Mouse (Mus musculus): ENCODE measurements around the gene Gm10354.
"Not testable (repeated sequence)": the region's sequence is repeated elsewhere in the genome, so short reads cannot be mapped to it uniquely, and the experiment has no call there.

The Gm10354 gene

DNA sequence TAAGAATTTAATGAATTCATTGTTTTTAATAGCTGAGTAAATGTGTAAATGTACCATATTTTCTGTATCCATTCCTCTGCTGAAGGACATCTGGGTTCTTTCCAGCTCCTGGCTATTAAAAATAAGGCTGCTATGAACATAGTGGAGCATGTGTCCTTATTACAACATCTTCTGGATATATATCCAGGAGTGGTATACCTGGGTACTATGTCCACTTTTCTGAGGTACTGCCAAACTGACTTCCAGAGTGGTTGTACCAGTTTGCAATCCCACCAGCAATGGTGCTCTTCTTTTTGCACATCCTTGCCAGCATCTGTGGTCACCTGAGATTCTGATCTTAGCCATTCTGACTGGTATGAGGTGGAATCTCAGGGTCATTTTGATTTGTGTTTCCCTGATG, 25.1 kb downstream of the Gm10354 start:
- DNase-seq: not testable (repeated sequence)

DNA sequence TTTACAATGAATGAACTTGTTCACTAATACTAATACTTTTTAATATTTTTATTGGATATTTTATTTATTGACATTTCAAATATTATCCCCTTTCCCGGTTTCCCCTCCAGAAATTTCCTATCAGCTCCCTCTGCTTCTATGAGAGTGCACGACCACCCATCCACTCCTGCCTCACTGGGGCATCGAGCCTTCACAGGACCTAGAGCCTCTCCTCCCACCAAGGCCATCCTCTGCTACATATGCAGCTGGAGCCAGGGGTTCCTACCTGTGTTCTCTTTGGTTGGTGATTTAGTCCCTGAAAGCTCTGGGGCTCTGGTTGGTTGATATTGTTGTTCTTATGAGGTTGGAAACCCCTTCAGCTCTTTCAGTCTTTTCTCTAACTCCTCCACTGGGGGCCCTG, 26.0 kb downstream of the Gm10354 start:
- DNase-seq: not testable (repeated sequence)

DNA sequence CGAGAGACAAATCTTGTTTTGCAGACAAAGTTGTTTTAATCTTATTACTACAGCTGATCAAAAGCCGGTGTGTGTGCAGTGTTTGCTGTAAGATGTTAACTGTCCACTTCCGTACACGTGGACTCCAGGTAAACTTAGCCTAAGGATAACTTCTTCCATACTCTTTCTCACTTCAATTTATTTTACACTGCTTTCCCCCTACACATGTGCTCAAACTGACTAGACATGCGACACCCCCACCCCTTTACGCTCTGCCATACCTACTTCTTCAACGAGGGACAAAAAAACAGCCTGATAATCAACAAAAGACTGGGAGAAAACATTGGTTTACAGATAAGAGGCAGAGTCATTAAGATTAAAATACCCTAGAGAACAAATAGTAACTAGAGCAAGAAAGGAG, 26.9 kb downstream of the Gm10354 start:
- DNase-seq: not testable (repeated sequence)

DNA sequence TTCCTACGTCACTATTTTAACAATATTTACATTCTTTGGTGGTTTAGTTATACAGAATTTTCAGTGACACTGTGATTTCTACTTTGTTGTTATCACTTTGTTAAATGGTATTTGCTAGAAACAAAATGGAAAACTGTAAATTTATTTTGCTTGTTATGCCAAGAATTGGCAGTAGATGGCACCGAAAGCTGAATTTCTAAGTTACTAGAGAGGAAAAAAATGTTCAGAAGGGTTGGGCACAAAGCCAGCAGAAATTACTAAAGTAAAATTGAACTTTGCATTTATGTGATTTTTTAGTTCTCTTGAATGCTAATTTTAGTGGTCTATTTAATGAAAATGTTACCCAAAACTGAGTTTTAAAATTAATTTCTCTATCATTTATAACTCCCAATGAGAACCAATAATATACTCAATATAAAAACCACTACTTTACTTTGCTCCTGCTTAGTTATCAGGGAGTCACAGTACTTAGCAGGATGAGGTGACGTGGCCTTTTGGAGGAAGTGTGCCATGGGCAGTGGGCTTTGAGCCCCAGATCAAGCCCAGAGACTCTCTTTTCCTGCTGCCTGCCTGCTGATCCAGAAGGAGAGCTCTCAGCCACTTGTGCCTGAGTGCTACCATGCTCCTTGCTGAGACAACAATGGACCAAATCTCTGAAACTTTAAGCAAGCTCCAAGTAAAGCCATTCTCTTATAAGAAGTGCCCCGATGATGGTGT, 31.1 kb downstream of the Gm10354 start:
- not testable (repeated sequence) for DNase-seq

DNA sequence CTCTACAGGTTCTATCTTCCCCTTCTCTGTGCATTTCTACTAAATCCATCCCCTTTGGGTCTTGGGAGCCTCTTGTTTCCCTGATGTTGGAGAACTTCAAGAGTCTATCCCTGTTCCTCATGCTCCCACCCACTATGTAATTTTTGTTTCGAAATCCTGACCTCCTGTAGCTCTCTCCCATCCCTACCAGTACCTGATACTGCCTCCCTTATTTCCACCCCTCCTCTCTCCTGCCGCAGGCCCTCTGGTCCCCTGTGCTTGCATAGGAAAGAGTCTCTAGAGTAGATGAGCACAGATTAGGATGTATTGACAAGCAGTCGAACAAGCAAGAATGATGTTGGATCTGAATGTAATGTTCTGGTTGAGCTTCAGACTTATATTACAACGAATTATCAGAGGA, 33.2 kb downstream of the Gm10354 start:
- DNase-seq: not testable (repeated sequence)

DNA sequence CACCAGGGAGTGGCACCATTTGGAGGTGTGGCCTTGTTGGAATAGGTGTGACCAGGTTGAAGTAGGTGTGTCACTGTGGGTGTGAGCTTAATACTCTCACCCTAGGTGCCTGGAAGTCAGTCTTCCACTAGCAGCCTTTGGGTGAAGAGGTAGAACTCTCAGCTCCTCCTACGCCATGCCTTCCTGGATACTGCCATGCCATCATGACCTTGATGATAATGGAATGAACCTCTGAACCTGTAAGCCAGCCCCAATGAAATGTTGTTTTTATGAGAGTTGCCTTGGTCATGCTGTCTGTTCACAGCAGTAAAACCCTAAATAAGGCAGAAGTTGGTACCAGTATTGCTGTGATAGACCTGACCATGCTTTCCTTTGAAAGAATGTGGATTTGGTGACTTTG, 37.7 kb downstream of the Gm10354 start:
- not testable (repeated sequence) for DNase-seq

DNA sequence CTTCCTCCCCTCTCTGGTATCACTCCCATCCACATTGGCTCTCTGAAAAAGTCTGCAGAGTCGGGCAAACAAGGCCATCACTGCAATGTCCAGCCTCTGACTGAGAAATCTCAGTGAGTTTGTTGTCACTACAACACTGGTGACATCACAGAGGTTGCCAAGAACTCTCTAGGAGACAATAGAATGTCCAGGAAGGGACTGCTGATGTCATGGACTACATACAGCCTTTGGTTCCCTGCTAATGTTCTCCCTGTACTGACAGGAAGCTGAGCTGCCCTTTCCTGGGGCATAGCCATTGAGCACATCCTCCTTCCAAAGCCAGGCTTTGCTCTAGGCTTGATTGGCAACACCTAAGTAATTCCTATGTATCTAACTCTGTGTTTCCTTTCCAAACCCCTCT, 40.4 kb downstream of the Gm10354 start, which contains the start of gene Speer4e:
Gene Speer4e (minus strand): TSS at position 101 of the 400 bp plus-strand sequence.
- DNase-seq: not testable (repeated sequence)

DNA sequence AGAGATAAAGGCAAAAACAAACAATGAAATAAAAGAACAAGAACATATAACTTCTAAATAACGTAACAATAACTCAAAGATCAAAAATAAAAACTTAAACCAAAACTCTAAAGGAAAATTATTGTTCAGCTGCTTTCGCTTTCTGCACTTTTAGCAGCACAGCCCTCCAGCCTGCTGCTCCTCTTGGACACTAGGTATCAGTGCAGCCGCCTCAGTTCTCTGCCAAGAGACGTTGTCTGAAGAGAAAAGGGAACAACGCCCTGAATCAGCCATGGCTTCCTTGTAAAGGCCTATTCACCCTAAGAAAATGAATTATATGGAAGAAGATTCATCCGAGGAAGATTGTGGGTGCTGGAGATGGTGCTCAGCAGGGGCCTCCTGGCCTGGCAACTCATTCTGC, 45.0 kb downstream of the Gm10354 start:
- DNase-seq: not testable (repeated sequence)

DNA sequence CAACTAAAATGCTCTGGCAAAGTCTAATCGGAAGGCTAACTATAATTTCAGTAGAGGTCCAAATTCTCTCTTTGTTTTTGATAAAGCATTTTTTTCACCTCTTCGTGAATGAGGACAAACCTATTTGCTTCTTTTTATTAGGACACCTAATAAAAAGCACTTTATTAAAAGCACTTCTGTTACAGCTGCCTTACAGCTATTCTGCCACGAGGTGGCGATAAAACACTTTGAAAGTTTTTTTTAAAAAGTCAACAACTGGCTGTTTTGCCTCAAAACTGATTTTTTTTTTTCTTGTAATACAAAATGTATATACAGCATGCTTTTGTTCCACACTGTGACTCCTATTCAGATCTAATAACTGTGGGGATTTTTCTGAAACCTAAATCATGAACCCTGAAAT, 51.7 kb downstream of the Gm10354 start:
- DNase-seq: not testable (repeated sequence)

All from right cerebral cortex, postnatal 25 days (tissue).